Mouse (Mus musculus): Measurements from ENCODE around the gene Nsmce1. TPM values are rescaled to one million over a fixed set of nuclear protein-coding genes. Genes with fewer than 3 reads are reported as not detected.

Gene Nsmce1
- polyA plus RNA-seq, 2 experiments, result 42.3 to 90.1 TPM

- DNase-seq (ENCODE audit: low read depth in 3 of 3, low spot score in 3 of 3) (no peak), ATAC-seq (ENCODE audit: insufficient read depth) (no peak)
- TF ChIP-seq EP300 (IDR thresholded peaks at IDR 0.05; ENCODE audit: low read depth) (no peak), CTCF (IDR thresholded peaks at IDR 0.05; ENCODE audit: low read depth) (no peak)
- Histone ChIP-seq H3K4me3 (ENCODE audit: insufficient read depth in 1 of 2, low read depth in 2 of 2, low read length in 2 of 2) (no peak overlapping the region), H3K36me3 (replicated peaks; ENCODE audit: control insufficient read depth, insufficient read depth, low read depth) (no peaks in the 10 kb centered on the region), H3K27me3 (ENCODE audit: control insufficient read depth, insufficient read depth, low read length) (no peaks in the 10 kb centered on the region), H3K27ac (no peak overlapping the region), H3K4me1 (replicated peaks; ENCODE audit: control insufficient read depth in 2 of 2, insufficient read depth in 2 of 2, low read length in 1 of 2) (peaks cover 0 to 19% of the 10 kb centered on the region in 2 experiments), H3K9ac (replicated peaks) (no peak overlapping the region), H3K9me3 (ENCODE audit: control insufficient read depth, low read length) (no peaks in the 10 kb centered on the region), H3K4me2 (ENCODE audit: low read depth) (no peak overlapping the region)
- 45% methylated on average over 2 of the region's 2 CpGs for WGBS (ENCODE audit: insufficient replicate concordance)
These were observed 69.5 kb downstream of the Nsmce1 start for GRCm38 (mm10) chr7:125421911-125422310.

DNA sequence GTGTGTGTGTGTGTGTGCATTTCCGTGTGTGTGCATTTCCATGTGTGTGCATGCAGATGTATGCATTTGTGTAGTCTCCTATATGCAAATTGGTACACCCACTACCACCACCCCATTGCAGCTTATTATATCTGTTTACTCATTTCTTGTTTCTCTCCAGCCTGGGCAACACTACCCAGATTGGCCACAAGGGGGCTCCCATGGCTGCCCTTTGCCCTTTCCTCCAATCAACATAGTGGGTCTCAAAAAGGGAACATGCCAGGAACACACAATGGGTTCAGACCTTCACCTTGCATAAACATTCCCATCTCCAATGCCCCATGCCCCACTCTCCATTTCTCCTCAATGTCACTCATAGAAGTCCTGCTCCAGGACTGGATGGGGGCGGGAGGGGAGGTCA lies 71.2 kb downstream of the Nsmce1 start:
- peak; percentile 94 for TF ChIP-seq CTCF (IDR thresholded peaks at IDR 0.05; ENCODE audit: low read depth)
- TF ChIP-seq EP300 (IDR thresholded peaks at IDR 0.05; ENCODE audit: low read depth), result no peak
- Histone ChIP-seq H3K36me3 (replicated peaks; ENCODE audit: control insufficient read depth, insufficient read depth, low read depth) (no peaks in the 10 kb centered on the region), H3K27ac (no peak overlapping the region), H3K9me3 (ENCODE audit: control insufficient read depth, low read length) (no peaks in the 10 kb centered on the region), H3K4me1 (replicated peaks; ENCODE audit: control insufficient read depth in 2 of 2, insufficient read depth in 2 of 2, low read length in 1 of 2) (peaks cover 0 to 10% of the 10 kb centered on the region in 2 experiments; a peak in 3 of 4 replicates), H3K27me3 (ENCODE audit: control insufficient read depth, insufficient read depth, low read length) (no peaks in the 10 kb centered on the region), H3K4me2 (ENCODE audit: low read depth) (no peak overlapping the region), H3K4me3 (ENCODE audit: insufficient read depth in 1 of 2, low read depth in 2 of 2, low read length in 2 of 2) (no peak overlapping the region), H3K9ac (replicated peaks) (no peak overlapping the region)
- ATAC-seq (ENCODE audit: insufficient read depth), result peak; percentile 31; the same call in 1 of the 2 replicates
- DNase-seq (ENCODE audit: low read depth in 3 of 3, low spot score in 3 of 3), result peak in 2 of 3 experiments; percentile 35 to 43
- 55% methylated on average over 2 of the region's 2 CpGs for WGBS (ENCODE audit: insufficient replicate concordance)

- no peaks in the 10 kb centered on the region for H3K27me3 ChIP-seq (ENCODE audit: control insufficient read depth, insufficient read depth, low read length)
- H3K9ac ChIP-seq (replicated peaks), result no peak overlapping the region
- ATAC-seq (ENCODE audit: insufficient read depth), result peak; percentile 60
- H3K9me3 ChIP-seq (ENCODE audit: control insufficient read depth, low read length), result no peaks in the 10 kb centered on the region
- no peak overlapping the region for H3K4me3 ChIP-seq (ENCODE audit: insufficient read depth in 1 of 2, low read depth in 2 of 2, low read length in 2 of 2)
- 19% methylated on average over 3 of the region's 3 CpGs for WGBS (ENCODE audit: insufficient replicate concordance)
- peaks cover 0 to 8% of the 10 kb centered on the region in 2 experiments; a peak in 3 of 4 replicates for H3K4me1 ChIP-seq (replicated peaks; ENCODE audit: control insufficient read depth in 2 of 2, insufficient read depth in 2 of 2, low read length in 1 of 2)
- TF ChIP-seq CTCF (IDR thresholded peaks at IDR 0.05; ENCODE audit: low read depth), result no peak
- TF ChIP-seq EP300 (IDR thresholded peaks at IDR 0.05; ENCODE audit: low read depth), result no peak
- no peak overlapping the region for H3K4me2 ChIP-seq (ENCODE audit: low read depth)
- H3K36me3 ChIP-seq (replicated peaks; ENCODE audit: control insufficient read depth, insufficient read depth, low read depth), result no peaks in the 10 kb centered on the region
- DNase-seq (ENCODE audit: low read depth in 3 of 3, low spot score in 3 of 3), result peak in 2 of 3 experiments; percentile 26 to 27
- H3K27ac ChIP-seq, result no peak overlapping the region
These were observed 73.0 kb downstream of the Nsmce1 start for GRCm38 (mm10) chr7:125418413-125418812.

Other genes starting within 250 kb of the Nsmce1 start
- 5.7 and 6.1 TPM in 2 replicates for gene Kdm8, start 46.9 kb downstream of the Nsmce1 start, polyA plus RNA-seq (2012; rRNA removed)
- 4.7 and 6.4 TPM in 2 replicates for gene Kdm8, start 46.9 kb downstream of the Nsmce1 start, polyA plus RNA-seq (2014; fragmentation: Nextera tagmentation; extraction: Ambion mirVana)
- gene Il4ra, start 60.5 kb upstream of the Nsmce1 start, polyA plus RNA-seq (2012; rRNA removed), result 1.9 and 2.8 TPM in 2 replicates
- 1.9 and 2.4 TPM in 2 replicates for gene Il4ra, start 60.5 kb upstream of the Nsmce1 start, polyA plus RNA-seq (2014; fragmentation: Nextera tagmentation; extraction: Ambion mirVana)
- 1.0 and 1.2 TPM in 2 replicates for gene Il21r, start 111.8 kb upstream of the Nsmce1 start, polyA plus RNA-seq (2012; rRNA removed)
- gene Il21r, start 111.8 kb upstream of the Nsmce1 start, polyA plus RNA-seq (2014; fragmentation: Nextera tagmentation; extraction: Ambion mirVana), result 0.38 and 0.48 TPM in 2 replicates
- gene Gtf3c1, start 216.2 kb upstream of the Nsmce1 start, polyA plus RNA-seq (2012; rRNA removed), result 6.9 and 7.3 TPM in 2 replicates
- gene Gtf3c1, start 216.2 kb upstream of the Nsmce1 start, polyA plus RNA-seq (2014; fragmentation: Nextera tagmentation; extraction: Ambion mirVana), result 6.3 and 9.4 TPM in 2 replicates
- 2.2 and 2.3 TPM in 2 replicates for gene D430042O09Rik, start 216.3 kb upstream of the Nsmce1 start, polyA plus RNA-seq (2012; rRNA removed)
- 1.5 and 2.2 TPM in 2 replicates for gene D430042O09Rik, start 216.3 kb upstream of the Nsmce1 start, polyA plus RNA-seq (2014; fragmentation: Nextera tagmentation; extraction: Ambion mirVana)

All from liver, embryonic 14.5 days (tissue).